Mouse (Mus musculus) ES-Bruce4 (cell line): ENCODE results near the gene Metrnl.

Experiments used
- CTCF ChIP-seq: IDR thresholded peaks from one replicate; pipeline ENCODE4 v1.8.1; 2011; ENCODE audit warnings: low read depth, low read length
- EP300 ChIP-seq: IDR thresholded peaks from 2 replicates; pipeline ENCODE4 v1.6.1; 2011; ENCODE audit warnings: low read depth, low read length; ENCODE audit not compliant: insufficient read depth

- TF ChIP-seq CTCF (no peak), EP300 (no peak)
Observed at GRCm38 (mm10) chr11:121661116-121661515, 40.2 kb upstream of the Metrnl start.
